Mouse (Mus musculus) CH12.LX (cell line): Measurements from ENCODE around the gene Mst1. TPM values are rescaled to one million over a fixed set of nuclear protein-coding genes. Genes with fewer than 3 reads are reported as not detected.

Experiments used
- DNase-seq: peaks from one replicate; pipeline ENCODE4 v3.0.0-alpha.2; 2013; ENCODE audit errors: extremely low read depth
- H3K27ac ChIP-seq: 2 replicates; pipeline ENCODE4 v1.5.1; 2012; ENCODE audit warnings: low read depth, mild to moderate bottlenecking, control low read depth, moderate library complexity; ENCODE audit not compliant: insufficient read depth
- H3K27me3 ChIP-seq: replicated peaks from 2 replicates; pipeline ENCODE3; 2012; ENCODE audit warnings: inconsistent platforms
- H3K36me3 ChIP-seq, 2 experiments: replicated peaks in 1 of 2; 2 replicates each; pipeline versions ENCODE3 to v1.6.1; 2012; ENCODE audit warnings: inconsistent platforms in 1 of 2, low read length in 1 of 2, mild to moderate bottlenecking in 1 of 2, mixed read lengths in 1 of 2, moderate library complexity in 1 of 2; ENCODE audit not compliant: control insufficient read depth in 1 of 2, insufficient read depth in 1 of 2
- H3K4me1 ChIP-seq, 2 experiments: 2 replicates each; pipeline ENCODE4 v1.6.1; 2012; ENCODE audit warnings: inconsistent platforms in 1 of 2, moderate library complexity in 1 of 2; ENCODE audit not compliant: insufficient read depth in 2 of 2, control insufficient read depth in 1 of 2
- H3K4me2 ChIP-seq: 2 replicates; pipeline ENCODE4 v1.6.1; 2012; ENCODE audit warnings: low read depth, mild to moderate bottlenecking, control low read depth; ENCODE audit not compliant: poor library complexity, insufficient read depth, severe bottlenecking
- H3K4me3 ChIP-seq, 3 experiments: fragments of 150-350 bp in 1 of 3; sonication (generic) in 1 of 3; replicated peaks in 1 of 3; 2 replicates each; pipeline versions ENCODE3 to v1.5.1; 2011 to 2012; ENCODE audit warnings: low read depth in 2 of 3, low read length in 2 of 3, mild to moderate bottlenecking in 2 of 3, moderate library complexity in 2 of 3, control low read depth in 1 of 3, improper control_type of control experiment in 1 of 3, inconsistent platforms in 1 of 3, mixed read lengths in 1 of 3; ENCODE audit not compliant: poor library complexity in 1 of 3
- H3K79me2 ChIP-seq: replicated peaks from 2 replicates; pipeline ENCODE4 v1.6.1; 2012; ENCODE audit warnings: mild to moderate bottlenecking, moderate library complexity; ENCODE audit not compliant: control insufficient read depth, poor library complexity, insufficient read depth, severe bottlenecking; ENCODE audit errors: extremely low read depth
- H3K9ac ChIP-seq: 2 replicates; pipeline ENCODE4 v1.6.1; 2012; ENCODE audit warnings: low read depth, mild to moderate bottlenecking, control low read depth, moderate library complexity; ENCODE audit not compliant: insufficient read depth
- H3K9me3 ChIP-seq: replicated peaks from 2 replicates; pipeline ENCODE3; 2012; ENCODE audit warnings: low read length, inconsistent platforms, mixed read lengths
- CHD2 ChIP-seq: IDR thresholded peaks from 2 replicates; pipeline ENCODE4 v1.6.1; 2011; ENCODE audit warnings: low read length, improper control_type of control experiment
- CTCF ChIP-seq, 2 experiments: IDR thresholded peaks in 1 of 2; conservative IDR thresholded peaks in 1 of 2; 2 replicates each; pipeline ENCODE4 v1.5.1; 2011 to 2012; ENCODE audit warnings: low read depth in 2 of 2, low read length in 2 of 2, improper control_type of control experiment in 1 of 2, inconsistent platforms in 1 of 2, mild to moderate bottlenecking in 1 of 2, moderate library complexity in 1 of 2
- ELF1 ChIP-seq: IDR thresholded peaks from 2 replicates; pipeline ENCODE4 v1.6.1; 2014; ENCODE audit warnings: low read depth, mild to moderate bottlenecking, inconsistent platforms, low read length, improper control_type of control experiment
- EP300 ChIP-seq: IDR thresholded peaks from 2 replicates; pipeline ENCODE4 v1.6.1; 2011; ENCODE audit warnings: low read length, improper control_type of control experiment
- ETS1 ChIP-seq: conservative IDR thresholded peaks from 2 replicates; pipeline ENCODE4 v1.6.1; 2012; ENCODE audit warnings: low read depth, mild to moderate bottlenecking, inconsistent platforms, low read length, improper control_type of control experiment, moderate library complexity
- IRF4 ChIP-seq: IDR thresholded peaks from 2 replicates; pipeline ENCODE4 v1.6.1; 2014; ENCODE audit warnings: low read depth, mild to moderate bottlenecking, inconsistent platforms, low read length, improper control_type of control experiment
- JUN ChIP-seq: IDR thresholded peaks from 2 replicates; pipeline ENCODE4 v1.6.1; 2011; ENCODE audit warnings: low read depth, mild to moderate bottlenecking, low read length, improper control_type of control experiment, moderate library complexity; ENCODE audit not compliant: insufficient read depth
- JUND ChIP-seq: conservative IDR thresholded peaks from 2 replicates; pipeline ENCODE4 v1.6.1; 2011; ENCODE audit warnings: low read depth, low read length, improper control_type of control experiment
- KAT2A ChIP-seq: IDR thresholded peaks from 2 replicates; pipeline ENCODE4 v1.6.1; 2012; ENCODE audit warnings: low read length, improper control_type of control experiment, inconsistent platforms; ENCODE audit not compliant: insufficient replicate concordance
- MAFK ChIP-seq: IDR thresholded peaks from 2 replicates; pipeline ENCODE4 v1.6.1; 2011; ENCODE audit warnings: low read length, improper control_type of control experiment; ENCODE audit not compliant: insufficient replicate concordance
- MAX ChIP-seq: IDR thresholded peaks from 2 replicates; pipeline ENCODE4 v1.6.1; 2011; ENCODE audit warnings: low read length, improper control_type of control experiment
- MAZ ChIP-seq: IDR thresholded peaks from 2 replicates; pipeline ENCODE4 v1.6.1; 2012; ENCODE audit warnings: low read depth, mild to moderate bottlenecking, inconsistent platforms, low read length, improper control_type of control experiment, moderate library complexity
- MXI1 ChIP-seq: IDR thresholded peaks from 2 replicates; pipeline ENCODE4 v1.6.1; 2011; ENCODE audit warnings: mild to moderate bottlenecking, low read depth, low read length, improper control_type of control experiment
- MYC ChIP-seq: IDR thresholded peaks from 2 replicates; pipeline ENCODE4 v1.6.1; 2011; ENCODE audit warnings: low read depth, mild to moderate bottlenecking, improper control_type of control experiment, low read length
- NELFE ChIP-seq: IDR thresholded peaks from 2 replicates; pipeline ENCODE4 v1.6.1; 2011; ENCODE audit warnings: low read depth, low read length, improper control_type of control experiment
- POLR2A ChIP-seq: IDR thresholded peaks from 2 replicates; pipeline ENCODE4 v1.6.1; 2011; ENCODE audit warnings: low read depth, mild to moderate bottlenecking, improper control_type of control experiment, low read length
- POLR2AphosphoS2 ChIP-seq: IDR thresholded peaks from 2 replicates; pipeline ENCODE4 v1.6.1; 2011; ENCODE audit warnings: low read depth, low read length, improper control_type of control experiment
- RCOR1 ChIP-seq: conservative IDR thresholded peaks from 2 replicates; pipeline ENCODE4 v1.6.1; 2012; ENCODE audit warnings: low read depth, mild to moderate bottlenecking, inconsistent platforms, low read length, improper control_type of control experiment
- SIN3A ChIP-seq: IDR thresholded peaks from 2 replicates; pipeline ENCODE4 v1.6.1; 2012; ENCODE audit warnings: low read length, improper control_type of control experiment, inconsistent platforms
- TBP ChIP-seq: conservative IDR thresholded peaks from 2 replicates; pipeline ENCODE4 v1.6.1; 2011; ENCODE audit warnings: low read depth, low read length, improper control_type of control experiment
- UBTF ChIP-seq: IDR thresholded peaks from 2 replicates; pipeline ENCODE4 v1.6.1; 2012; ENCODE audit warnings: low read depth, mild to moderate bottlenecking, inconsistent platforms, low read length, improper control_type of control experiment, moderate library complexity
- USF1 ChIP-seq: IDR thresholded peaks from 2 replicates; pipeline ENCODE4 v1.6.1; 2014; ENCODE audit warnings: low read depth, mild to moderate bottlenecking, inconsistent platforms, low read length, improper control_type of control experiment
- ZC3H11A ChIP-seq: IDR thresholded peaks from 2 replicates; pipeline ENCODE4 v1.6.1; 2012; ENCODE audit warnings: low read depth, mild to moderate bottlenecking, inconsistent platforms, low read length, improper control_type of control experiment
- ZKSCAN1 ChIP-seq: IDR thresholded peaks from 2 replicates; pipeline ENCODE4 v1.6.1; 2012; ENCODE audit warnings: low read depth, inconsistent platforms, low read length, improper control_type of control experiment, borderline replicate concordance
- ZNF384 ChIP-seq: IDR thresholded peaks from 2 replicates; pipeline ENCODE4 v1.6.1; 2012; ENCODE audit warnings: low read depth, low read length, improper control_type of control experiment, inconsistent platforms
- dilution Hi-C: fragments of 300-500 bp; cut with MboI; formaldehyde crosslinking; loops from 2 replicates; pipeline ENCODE4 v1.14.3; 2020; ENCODE audit warnings: low sequenced_read_pairs; ENCODE audit not compliant: extremely low pct_unique_long_range_greater_than_20kb, extremely low pct_ligation_motif_present
- in situ Hi-C: fragments of 300-500 bp; cut with MboI; formaldehyde crosslinking; loops from 3 replicates; pipeline ENCODE4 v1.14.3; 2019; ENCODE audit warnings: low sequenced_read_pairs, low pct_ligation_motif_present, low pct_unique_long_range_greater_than_20kb, mixed read lengths
- polyA plus RNA-seq: library from polyadenylated mRNA; unstranded; fragments of >175 nt; gene quantifications from 2 replicates; pipeline ENCODE4 v1.2.1, GENCODE M21; 2012; ENCODE audit warnings: low read depth; ENCODE audit not compliant: insufficient read length
- total RNA-seq, 2 experiments: library from RNA; depleted of rRNA; stranded (reverse); fragments of 300-350 nt in 1 of 2; fragments of >200 nt in 1 of 2; gene quantifications; 2 replicates each; pipeline ENCODE4 v1.2.3; 2012 to 2014

The Mst1 gene
- total and polyA plus RNA-seq, 3 experiments = 16.9 to 59.6 (median 21.4) TPM

GRCm38 (mm10) chr9:108083561-108083960 is 3.3 kb downstream of the Mst1 start:
- dilution Hi-C loops = no loop called here
- TF ChIP-seq JUND (no peak), KAT2A (no peak), SIN3A (no peak), POLR2A (no peak), RCOR1 (no peak), CTCF (conservative IDR thresholded peaks at IDR 0.05 in 1 of 2, IDR thresholded peaks at IDR 0.05 in 1 of 2; ENCODE audit: low read depth in 2 of 2, low read length in 2 of 2) (no peak), NELFE (no peak), USF1 (no peak), ZC3H11A (no peak), IRF4 (no peak), MAFK (no peak), UBTF (no peak), MYC (no peak), JUN (no peak), CHD2 (no peak)
- H3K27ac ChIP-seq = no peak overlapping the region
- no peaks in the 10 kb centered on the region for H3K27me3 ChIP-seq
- peaks cover 8 to 19% of the 10 kb centered on the region in 2 experiments for H3K4me1 ChIP-seq
- no peak for DNase-seq
- H3K36me3 ChIP-seq = peaks cover 74 to 76% of the 10 kb centered on the region in 2 experiments
- no peak overlapping the region for H3K4me2 ChIP-seq
- H3K4me3 ChIP-seq = no peak overlapping the region
- H3K9me3 ChIP-seq = no peaks in the 10 kb centered on the region
- in situ Hi-C loops = no loop called here
- H3K79me2 ChIP-seq = no peaks in the 10 kb centered on the region
- no peak overlapping the region for H3K9ac ChIP-seq

GRCm38 (mm10) chr9:108085261-108085660 is 5.0 kb downstream of the Mst1 start:
- DNase-seq = no peak
- Histone ChIP-seq H3K27me3 (no peaks in the 10 kb centered on the region), H3K9ac (no peak overlapping the region), H3K79me2 (no peaks in the 10 kb centered on the region), H3K9me3 (no peaks in the 10 kb centered on the region), H3K4me2 (no peak overlapping the region), H3K4me1 (peaks cover 4 to 10% of the 10 kb centered on the region in 2 experiments), H3K27ac (no peak overlapping the region), H3K36me3 (peaks cover 91 to 93% of the 10 kb centered on the region in 2 experiments), H3K4me3 (no peak overlapping the region)
- dilution Hi-C loops (no loop called here), in situ Hi-C loops (no loop called here)
- TF ChIP-seq POLR2A (peak; percentile 25; the same call in 1 of the 2 replicates), RCOR1 (no peak)

DNA sequence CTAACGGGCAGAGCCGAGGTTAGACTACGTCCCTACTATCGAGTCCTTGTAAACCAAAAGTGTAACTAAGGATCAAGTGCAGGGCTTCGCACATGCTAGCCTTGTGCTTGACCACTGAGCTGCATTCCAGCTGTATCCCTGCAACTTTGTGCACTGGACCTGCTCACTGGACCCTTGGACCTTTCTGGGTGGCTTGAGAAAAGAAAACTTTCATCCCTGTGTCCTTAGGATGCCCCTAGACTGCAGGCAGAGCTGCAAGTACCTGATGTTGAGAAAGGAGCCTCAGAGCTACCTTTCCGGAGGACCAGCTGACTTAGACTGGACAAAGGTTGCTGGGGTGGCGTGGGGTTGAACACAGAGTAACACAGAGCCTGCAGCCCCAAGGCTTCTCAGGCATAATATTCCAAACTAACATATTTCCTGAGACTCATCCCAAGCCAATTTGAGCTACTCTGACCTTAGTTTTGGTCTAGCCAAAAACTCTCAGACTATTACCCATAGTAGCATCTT is 10.4 kb downstream of the Mst1 start:
- in situ Hi-C loops = no loop called here
- no peak for TF ChIP-seq RCOR1
- no peak for TF ChIP-seq KAT2A
- no peak for TF ChIP-seq POLR2AphosphoS2
- TF ChIP-seq ELF1 = no peak
- no peak for TF ChIP-seq CHD2
- TF ChIP-seq MAX = no peak
- TF ChIP-seq MXI1 = no peak
- no peak for TF ChIP-seq ETS1
- TF ChIP-seq EP300 = no peak
- TF ChIP-seq ZNF384 = no peak
- TF ChIP-seq MAZ = no peak
- no peak for TF ChIP-seq ZKSCAN1
- no peak for TF ChIP-seq TBP
- TF ChIP-seq POLR2A = no peak
- TF ChIP-seq, all 38 proteins: peak for 0
- Histone ChIP-seq H3K4me1 (peaks cover 5 to 26% of the 10 kb centered on the region in 2 experiments), H3K9me3 (no peaks in the 10 kb centered on the region), H3K9ac (no peak overlapping the region), H3K36me3 (peaks cover 70 to 74% of the 10 kb centered on the region in 2 experiments), H3K4me3 (no peak overlapping the region), H3K27me3 (no peaks in the 10 kb centered on the region), H3K79me2 (peaks cover 9% of the 10 kb centered on the region), H3K27ac (no peak overlapping the region), H3K4me2 (no peak overlapping the region)
- dilution Hi-C loops = no loop called here
- DNase-seq = no peak
